In the genomic region with DNA sequence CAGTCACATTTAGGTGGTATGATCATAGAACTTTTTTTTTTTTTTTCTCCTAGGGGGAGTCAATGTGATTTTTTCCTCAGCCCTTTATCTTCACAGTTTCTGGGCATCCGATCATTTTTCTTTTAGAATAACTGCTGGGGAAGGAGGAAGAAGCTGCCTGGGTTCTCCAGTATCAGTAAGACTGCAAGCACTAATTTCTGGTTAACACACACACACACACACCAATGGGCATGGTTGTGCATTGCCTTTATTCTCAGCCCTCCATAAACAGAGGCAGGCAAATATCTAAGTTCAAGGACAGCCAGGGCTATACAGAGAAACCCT, we compare ENCODE assay signal across 10 mouse cellular contexts. TPM values are rescaled to one million over a fixed set of nuclear protein-coding genes. Genes with fewer than 3 reads are reported as not detected.
DNase-seq lines count a peak whose midpoint lies in the region; ATAC-seq and TF ChIP-seq lines count a peak whose summit lies in the region.
"Had no signal": no experiment of that assay in that cellular context is flagged by ENCODE, and none has a peak within 500 bp of the region (broad histone marks: within the 10 kb centered on the region; RNA-seq: fewer than 3 reads in every experiment).

No protein-coding gene starts in this region.

- peak overlapping the region; percentile 53 for H3K4me2 ChIP-seq in embryonic facial prominence, embryonic 12.5 days (replicated peaks)
- H3K4me2 ChIP-seq in intestine, embryonic 14.5 days (ENCODE audit: low read length), result peak overlapping the region; percentile 49
- H3K4me2 ChIP-seq in midbrain, postnatal 0 days (ENCODE audit: low read depth, low read length, poor library complexity, severe bottlenecking), result peak overlapping the region; percentile 43

- no peak for TF ChIP-seq CTCF in layer of hippocampus, adult 2 months (conservative IDR thresholded peaks at IDR 0.05)
- TF ChIP-seq CTCF in midbrain, postnatal 0 days (IDR thresholded peaks at IDR 0.05), result no peak

- WGBS in embryonic facial prominence, embryonic 12.5 days, result 68% methylated on average over 1 of the region's 1 CpGs
- 21% methylated on average over 1 of the region's 1 CpGs for WGBS in intestine, embryonic 14.5 days
- 57% methylated on average over 1 of the region's 1 CpGs for WGBS in midbrain, postnatal 0 days

- H3K4me3 ChIP-seq in layer of hippocampus, adult 2 months, result no peak overlapping the region
- H3K4me3 ChIP-seq in embryonic facial prominence, embryonic 12.5 days, result peak overlapping the region; percentile 41
- peak overlapping the region; percentile 45 for H3K4me3 ChIP-seq in intestine, embryonic 14.5 days (ENCODE audit: low read depth, low read length)
- no peak overlapping the region for H3K4me3 ChIP-seq in midbrain, postnatal 0 days (ENCODE audit: low read depth, low read length)

- H3K9me3 ChIP-seq in embryonic facial prominence, embryonic 12.5 days, result no peaks in the 10 kb centered on the region
- no peaks in the 10 kb centered on the region for H3K9me3 ChIP-seq in intestine, embryonic 14.5 days (ENCODE audit: control insufficient read depth, low read length)
- no peaks in the 10 kb centered on the region for H3K9me3 ChIP-seq in midbrain, postnatal 0 days (ENCODE audit: low read length)

- peaks cover 10% of the 10 kb centered on the region; the same call in 1 of the 2 replicates for H3K4me1 ChIP-seq in embryonic facial prominence, embryonic 12.5 days
- peaks cover 4% of the 10 kb centered on the region; the same call in 1 of the 2 replicates for H3K4me1 ChIP-seq in intestine, embryonic 14.5 days (replicated peaks; ENCODE audit: control insufficient read depth, insufficient read depth, low read length)
- H3K4me1 ChIP-seq in midbrain, postnatal 0 days (ENCODE audit: insufficient read depth, low read length), result peaks cover 10% of the 10 kb centered on the region; the same call in 1 of the 2 replicates

- peak overlapping the region; percentile 49 for H3K9ac ChIP-seq in embryonic facial prominence, embryonic 12.5 days
- H3K9ac ChIP-seq in intestine, embryonic 14.5 days (ENCODE audit: low read length), result peak overlapping the region; percentile 55
- no peak overlapping the region for H3K9ac ChIP-seq in midbrain, postnatal 0 days (replicated peaks; ENCODE audit: low read length, poor library complexity, severe bottlenecking)

- H3K27me3 ChIP-seq in embryonic facial prominence, embryonic 12.5 days, result no peaks in the 10 kb centered on the region
- no peaks in the 10 kb centered on the region for H3K27me3 ChIP-seq in intestine, embryonic 14.5 days (replicated peaks; ENCODE audit: control insufficient read depth, insufficient read depth, low read length)
- no peaks in the 10 kb centered on the region for H3K27me3 ChIP-seq in midbrain, postnatal 0 days (ENCODE audit: insufficient read depth, low read length)

- ATAC-seq in embryonic facial prominence, embryonic 12.5 days (ENCODE audit: insufficient number of reproducible peaks, insufficient read depth, low FRiP score, low TSS enrichment), result no peak
- ATAC-seq in intestine, embryonic 14.5 days (replicated peaks; ENCODE audit: low FRiP score, low TSS enrichment, low read depth), result no peak
- ATAC-seq in midbrain, postnatal 0 days (ENCODE audit: low FRiP score), result no peak

- 0 out of 2 replicates have a peak overlapping the region, but pooled peaks have one; percentile 74 for H3K27ac ChIP-seq in layer of hippocampus, adult 2 months
- H3K27ac ChIP-seq in embryonic facial prominence, embryonic 12.5 days, result peak overlapping the region; percentile 98
- H3K27ac ChIP-seq in intestine, embryonic 14.5 days (ENCODE audit: low read depth), result peak overlapping the region; percentile 99
- no peak overlapping the region for H3K27ac ChIP-seq in midbrain, postnatal 0 days (ENCODE audit: low read depth, low read length)

- H3K36me3 ChIP-seq in embryonic facial prominence, embryonic 12.5 days, result no peaks in the 10 kb centered on the region
- H3K36me3 ChIP-seq in intestine, embryonic 14.5 days (ENCODE audit: control insufficient read depth, insufficient read depth, low read length), result no peaks in the 10 kb centered on the region
- H3K36me3 ChIP-seq in midbrain, postnatal 0 days (ENCODE audit: insufficient read depth, low read length), result no peaks in the 10 kb centered on the region

- intact Hi-C loops in left cerebral cortex, postnatal 4 days (cut with DNase I), result loop anchor here (2.0 kb wide), 1 partner anchor 54 kb away; no protein-coding TSS in a partner anchor

- DNase-seq in layer of hippocampus, adult 2 months (ENCODE audit: low spot score in 2 of 2), result no peak
- no peak for DNase-seq in layer of hippocampus, adult 9-11 months
- peak; percentile 76 for DNase-seq in intestine, embryonic 14.5 days (ENCODE audit: low spot score)
- DNase-seq in midbrain, postnatal 0 days (ENCODE audit: low spot score), result no peak
- no peak for DNase-seq in left cerebral cortex, adult 8-10 months (ENCODE audit: low spot score in 2 of 2)
- no peak for DNase-seq in layer of hippocampus, adult 9-10 months (ENCODE audit: low spot score)
- DNase-seq in left cerebral cortex, postnatal 4 days, result no peak
- DNase-seq: gastrocnemius, postnatal 25 days had no signal

RNA-seq across cellular contexts. Expression of a gene that starts 1.2 kb away (rescaled TPM):
- total RNA-seq in layer of hippocampus, adult 2 months (2021), result 1 to 10 TPM; 2.9 to 4.0 TPM
- 1.3 TPM in 2 replicates for polyA plus RNA-seq in embryonic facial prominence, embryonic 12.5 days (2016; fragmentation: Nextera tagmentation; extraction: Ambion mirVana)
- 1.4 and 1.6 TPM in 2 replicates for polyA plus RNA-seq in intestine, embryonic 14.5 days (2014; fragmentation: Nextera tagmentation; extraction: Ambion mirVana)
- total RNA-seq in midbrain, postnatal 0 days (2014; rRNA removed), result 16.6 and 45.8 TPM in 2 replicates
- polyA plus RNA-seq in midbrain, postnatal 0 days (2015; fragmentation: Nextera tagmentation; extraction: Ambion mirVana), result 0.21 and 0.28 TPM in 2 replicates
- total RNA-seq in left cerebral cortex, adult 8-10 months (2022), result 1 to 10 TPM; 1.4 to 2.3 (median 1.9) TPM
- 1 to 10 TPM; 4.8 to 5.4 TPM for total RNA-seq in left cerebral cortex, postnatal 4 days (2021)

RNA-seq across cellular contexts. Expression of a gene that starts 1.4 kb away (rescaled TPM):
- total RNA-seq in layer of hippocampus, adult 2 months (2021), result 10 to 100 TPM; 45.1 to 50.2 TPM
- polyA plus RNA-seq in embryonic facial prominence, embryonic 12.5 days (2016; fragmentation: Nextera tagmentation; extraction: Ambion mirVana), result 35.4 and 35.6 TPM in 2 replicates
- polyA plus RNA-seq in intestine, embryonic 14.5 days (2014; fragmentation: Nextera tagmentation; extraction: Ambion mirVana), result 46.3 and 57.5 TPM in 2 replicates
- total RNA-seq in midbrain, postnatal 0 days (2014; rRNA removed), result 66.3 and 125 TPM in 2 replicates
- polyA plus RNA-seq in midbrain, postnatal 0 days (2015; fragmentation: Nextera tagmentation; extraction: Ambion mirVana), result 23.7 and 28.6 TPM in 2 replicates
- total RNA-seq in left cerebral cortex, adult 8-10 months (2022), result 10 to 100 TPM; 26.9 to 40.2 (median 30.0) TPM
- 10 to 100 TPM; 16.7 to 17.0 TPM for total RNA-seq in left cerebral cortex, postnatal 4 days (2021)

RNA-seq across cellular contexts. Expression of a gene that starts 13.0 kb away (rescaled TPM):
- not detected for total RNA-seq in layer of hippocampus, adult 2 months (2021)
- 0.24 and 0.25 TPM in 2 replicates for polyA plus RNA-seq in embryonic facial prominence, embryonic 12.5 days (2016; fragmentation: Nextera tagmentation; extraction: Ambion mirVana)
- 0.27 TPM in 1 of 2 replicates, not detected in the other for polyA plus RNA-seq in intestine, embryonic 14.5 days (2014; fragmentation: Nextera tagmentation; extraction: Ambion mirVana)
- 0.93 TPM in 1 of 2 replicates, not detected in the other for total RNA-seq in midbrain, postnatal 0 days (2014; rRNA removed)
- polyA plus RNA-seq in midbrain, postnatal 0 days (2015; fragmentation: Nextera tagmentation; extraction: Ambion mirVana), result not detected in 2 replicates
- under 1 TPM in 1 of 4 experiments, not detected in 3; 0.41 TPM for total RNA-seq in left cerebral cortex, adult 8-10 months (2022)
- total RNA-seq in left cerebral cortex, postnatal 4 days (2021), result not detected
- total RNA-seq: gastrocnemius, postnatal 25 days had no signal
- polyA plus RNA-seq: thymus, postnatal 0 days had no signal

RNA-seq across cellular contexts. Expression of a gene that starts 15.7 kb away (rescaled TPM):
- total RNA-seq in layer of hippocampus, adult 2 months (2021), result 100 to 1,000 TPM; 108 to 115 TPM
- polyA plus RNA-seq in embryonic facial prominence, embryonic 12.5 days (2016; fragmentation: Nextera tagmentation; extraction: Ambion mirVana), result 10.5 and 13.6 TPM in 2 replicates
- polyA plus RNA-seq in intestine, embryonic 14.5 days (2014; fragmentation: Nextera tagmentation; extraction: Ambion mirVana), result 6.7 and 10.4 TPM in 2 replicates
- 622 and 783 TPM in 2 replicates for total RNA-seq in midbrain, postnatal 0 days (2014; rRNA removed)
- polyA plus RNA-seq in midbrain, postnatal 0 days (2015; fragmentation: Nextera tagmentation; extraction: Ambion mirVana), result 1.5 and 2.2 TPM in 2 replicates
- 100 to 1,000 TPM in 2 of 4 experiments, 10 to 100 TPM in 2; 87.8 to 116 (median 99.2) TPM for total RNA-seq in left cerebral cortex, adult 8-10 months (2022)
- total RNA-seq in left cerebral cortex, postnatal 4 days (2021), result 100 to 1,000 TPM; 109 to 126 TPM

RNA-seq across cellular contexts. Expression of a gene that starts 28.1 kb away (rescaled TPM):
- total RNA-seq in layer of hippocampus, adult 2 months (2021), result 1 to 10 TPM; 3.2 to 3.6 TPM
- 3.2 and 3.5 TPM in 2 replicates for polyA plus RNA-seq in embryonic facial prominence, embryonic 12.5 days (2016; fragmentation: Nextera tagmentation; extraction: Ambion mirVana)
- polyA plus RNA-seq in intestine, embryonic 14.5 days (2014; fragmentation: Nextera tagmentation; extraction: Ambion mirVana), result 7.2 and 7.8 TPM in 2 replicates
- 1.8 and 2.5 TPM in 2 replicates for total RNA-seq in midbrain, postnatal 0 days (2014; rRNA removed)
- polyA plus RNA-seq in midbrain, postnatal 0 days (2015; fragmentation: Nextera tagmentation; extraction: Ambion mirVana), result 4.0 and 5.8 TPM in 2 replicates
- 1 to 10 TPM; 3.4 to 7.7 (median 4.6) TPM for total RNA-seq in left cerebral cortex, adult 8-10 months (2022)
- 1 to 10 TPM; 1.7 to 2.3 TPM for total RNA-seq in left cerebral cortex, postnatal 4 days (2021)

Comparison
In these comparisons a context has a peak if more than half of its experiments do, and no peak if none do; other contexts are left out.
1. H3K4me3 ChIP-seq: peak in embryonic facial prominence, embryonic 12.5 days (single experiment) and intestine, embryonic 14.5 days (single experiment); none in layer of hippocampus, adult 2 months (single experiment) and midbrain, postnatal 0 days (single experiment).
2. Peak in every context shown above with its lines, with median percentiles within 50 percentile points of each other: H3K4me2 ChIP-seq.